Mouse (Mus musculus): ENCODE measurements around the gene Alg14.

The Alg14 gene

DNA sequence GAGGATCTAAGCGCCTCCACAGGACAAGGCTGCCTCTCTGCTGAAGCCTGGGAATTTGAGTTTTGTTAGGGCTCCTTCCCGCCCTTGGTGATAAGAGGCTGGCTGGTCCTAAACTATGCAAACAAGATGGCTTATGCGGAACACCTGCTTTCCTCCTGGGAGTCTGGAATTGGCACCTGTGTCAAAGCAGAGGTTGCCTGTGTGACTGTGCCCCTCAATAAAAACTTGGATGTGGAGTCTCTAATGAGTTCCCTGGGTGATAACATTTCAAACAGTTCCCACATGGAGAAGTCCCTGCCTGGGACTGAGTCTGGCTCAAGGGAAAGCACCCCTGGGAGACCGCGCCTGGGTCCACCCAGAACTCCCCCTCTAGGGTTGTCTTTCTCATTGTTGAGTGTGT is 113.5 kb downstream of the Alg14 start:
- no peak for DNase-seq (ENCODE audit: low read depth, low spot score)

GRCm38 (mm10) chr3:121407417-121407816 is 115.8 kb downstream of the Alg14 start:
- DNase-seq (ENCODE audit: low read depth, low spot score), result no peak

DNA sequence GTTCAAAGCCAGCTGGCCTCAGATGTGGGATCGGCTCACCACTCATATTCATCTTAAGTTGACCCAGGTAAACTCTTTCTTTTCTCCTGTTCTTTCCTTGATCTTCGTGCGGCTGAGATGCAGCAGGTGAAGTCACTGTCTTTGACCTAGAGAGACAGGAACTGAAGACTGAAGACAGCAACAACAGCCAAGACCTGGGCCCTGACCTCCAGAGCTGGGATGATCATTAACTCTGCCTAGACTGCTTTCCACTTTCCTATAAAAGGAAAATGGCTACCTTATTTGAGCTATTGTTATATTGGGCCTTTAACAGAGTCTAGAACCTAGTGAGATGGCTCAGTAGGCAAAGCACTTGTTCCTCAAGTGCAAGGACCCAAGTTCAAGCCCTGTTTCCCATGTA is 116.8 kb downstream of the Alg14 start:
- DNase-seq (ENCODE audit: low read depth, low spot score), result no peak

GRCm38 (mm10) chr3:121411450-121411849 is 119.9 kb downstream of the Alg14 start:
- DNase-seq (ENCODE audit: low read depth, low spot score), result no peak
